Mouse (Mus musculus): ENCODE results near the gene Gm8677. TPM values are rescaled to one million over a fixed set of nuclear protein-coding genes. Genes with fewer than 3 reads are reported as not detected.
"Not testable (repeated sequence)": the region's sequence is repeated elsewhere in the genome, so short reads cannot be mapped to it uniquely, and the experiment has no call there.

Gm8677 gene
- not detected for total RNA-seq (2021)
- long read RNA-seq, experiment 1, result 0 reads
- long read RNA-seq, experiment 2, result 0 reads

DNA sequence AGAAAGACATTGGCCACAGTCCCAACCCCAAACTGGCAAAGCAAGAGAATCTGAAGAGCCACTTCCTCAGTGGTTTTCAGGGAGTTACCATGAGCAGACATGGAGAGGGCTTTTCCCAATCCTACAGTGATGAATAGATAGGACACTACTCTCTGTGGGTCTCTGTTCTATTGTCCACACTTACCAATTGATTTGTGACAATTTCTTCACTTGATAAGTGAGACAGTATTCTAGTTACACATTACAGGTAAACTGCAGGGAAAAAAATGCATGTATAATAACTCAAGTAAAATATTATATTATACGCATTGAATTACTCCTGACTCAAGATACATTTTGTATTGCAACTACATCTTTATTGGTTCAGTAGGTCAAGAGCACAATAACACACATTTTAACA lies at the start of gene Gm8677:
Gm8677 (minus strand) TSS at position 101 of the 400 bp plus-strand sequence.
- intact Hi-C loops (cut with DNase I; ENCODE audit: low total_unique reads); DNase-seq: not testable (repeated sequence)

DNA sequence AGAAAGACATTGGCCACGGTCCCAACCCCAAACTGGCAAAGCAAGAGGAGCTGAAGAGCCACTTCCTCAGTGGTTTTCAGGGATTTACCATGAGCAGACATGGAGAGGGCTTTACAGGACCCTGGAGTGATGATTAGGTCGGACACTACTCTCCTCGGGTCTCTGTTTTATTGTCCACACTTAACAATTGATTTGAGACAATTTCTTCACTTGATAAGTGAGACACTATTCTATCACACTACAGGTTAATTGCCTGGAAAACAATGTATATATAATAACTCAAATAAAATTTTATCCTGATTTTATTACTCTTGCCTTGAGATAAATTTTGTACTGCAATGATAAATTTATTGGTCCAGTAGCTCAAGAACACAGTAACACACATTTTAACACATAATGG lies 30.6 kb upstream of the Gm8677 start, which contains the start of gene Gm4201:
Gm4201 (minus strand) TSS at position 101 of the 400 bp plus-strand sequence.
- intact Hi-C loops (cut with DNase I; ENCODE audit: low total_unique reads); DNase-seq: not testable (repeated sequence)

DNA sequence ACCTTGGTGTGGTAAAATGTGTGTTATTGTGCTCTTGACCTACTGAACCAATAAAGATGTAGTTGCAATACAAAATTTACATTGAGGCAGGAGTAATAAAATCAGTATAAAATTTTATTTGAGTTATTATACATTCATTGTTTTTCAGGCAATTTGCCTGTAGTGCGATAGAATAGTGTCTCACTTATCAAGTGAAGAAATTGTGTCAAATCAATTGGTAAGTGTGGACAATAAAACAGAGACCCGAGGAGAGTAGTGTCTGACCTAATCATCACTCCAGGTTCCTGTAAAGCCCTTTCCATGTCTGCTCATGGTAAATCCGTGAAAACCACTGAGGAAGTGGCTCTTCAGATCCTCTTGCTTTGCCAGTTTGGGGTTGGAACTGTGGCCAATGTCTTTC lies 12.0 kb downstream of the Gm8677 start, which contains the start of gene Vmn1r152:
Vmn1r152 (plus strand) TSS at position 301 of the 400 bp plus-strand sequence.
- intact Hi-C loops (cut with DNase I; ENCODE audit: low total_unique reads); DNase-seq: not testable (repeated sequence)

GRCm38 (mm10) chr7:22499578-22499977 lies 35.1 kb downstream of the Gm8677 start, which contains the start of gene Vmn1r151:
Vmn1r151 (minus strand) TSS chr7:22499678.
- DNase-seq; intact Hi-C loops (cut with DNase I; ENCODE audit: low total_unique reads): not testable (repeated sequence)

Other genes starting within 250 kb of the Gm8677 start
- not detected for gene Gm4187, start 205.2 kb downstream of the Gm8677 start, total RNA-seq (2021)
- gene Gm8660, start 163.8 kb downstream of the Gm8677 start, total RNA-seq (2021), result not detected
- gene Vmn1r148, start 121.3 kb downstream of the Gm8677 start, total RNA-seq (2021), result not detected
- gene Vmn1r149, start 96.7 kb downstream of the Gm8677 start, total RNA-seq (2021), result not detected
- gene Gm10665, start 70.8 kb downstream of the Gm8677 start, total RNA-seq (2021), result not detected
- not detected for gene Vmn1r151, start 35.2 kb downstream of the Gm8677 start, total RNA-seq (2021)
- gene Vmn1r152, start 11.9 kb downstream of the Gm8677 start, total RNA-seq (2021), result not detected
- gene Gm4201, start 30.5 kb upstream of the Gm8677 start, total RNA-seq (2021), result not detected
- gene Gm4565, start 53.2 kb upstream of the Gm8677 start, total RNA-seq (2021), result not detected
- not detected for gene Vmn1r155, start 123.1 kb upstream of the Gm8677 start, total RNA-seq (2021)
- gene Gm8693, start 157.4 kb upstream of the Gm8677 start, total RNA-seq (2021), result not detected
- not detected for gene Gm4567, start 184.8 kb upstream of the Gm8677 start, total RNA-seq (2021)
- not detected for gene Vmn1r157, start 226.8 kb upstream of the Gm8677 start, total RNA-seq (2021)